Mouse (Mus musculus): ENCODE data around the gene Adsl. TPM values are rescaled to one million over a fixed set of nuclear protein-coding genes. Genes with fewer than 3 reads are reported as not detected.
A peak's percentile ranks its signal among the peaks of the same experiment; 100 is the strongest.

Adsl gene
- polyA plus RNA-seq, 1 experiment from 2014 or later: 55.1 TPM

Small RNA genes within 50 kb of the gene (microRNA-seq; reads per million reads assigned to microRNA genes)
- 35.7 reads per million, percentile 44 among the genes with 10 or more reads in this experiment for gene Mir5113

Other genes with a start within 250 kb of the Adsl start
- 19.7 and 22.1 TPM in 2 replicates for gene Tnrc6b, start 237.2 kb upstream of the Adsl start, polyA plus RNA-seq (2015; fragmentation: Nextera tagmentation; extraction: Ambion mirVana)
- 7.9 TPM in 2 replicates for gene Sgsm3, start 29.3 kb downstream of the Adsl start, polyA plus RNA-seq (2015; fragmentation: Nextera tagmentation; extraction: Ambion mirVana)
- 5.4 and 6.1 TPM in 2 replicates for gene Mrtfa, start 242.3 kb downstream of the Adsl start, polyA plus RNA-seq (2015; fragmentation: Nextera tagmentation; extraction: Ambion mirVana)